Mouse (Mus musculus): ENCODE data around the gene Smim6.

The Smim6 gene

DNA sequence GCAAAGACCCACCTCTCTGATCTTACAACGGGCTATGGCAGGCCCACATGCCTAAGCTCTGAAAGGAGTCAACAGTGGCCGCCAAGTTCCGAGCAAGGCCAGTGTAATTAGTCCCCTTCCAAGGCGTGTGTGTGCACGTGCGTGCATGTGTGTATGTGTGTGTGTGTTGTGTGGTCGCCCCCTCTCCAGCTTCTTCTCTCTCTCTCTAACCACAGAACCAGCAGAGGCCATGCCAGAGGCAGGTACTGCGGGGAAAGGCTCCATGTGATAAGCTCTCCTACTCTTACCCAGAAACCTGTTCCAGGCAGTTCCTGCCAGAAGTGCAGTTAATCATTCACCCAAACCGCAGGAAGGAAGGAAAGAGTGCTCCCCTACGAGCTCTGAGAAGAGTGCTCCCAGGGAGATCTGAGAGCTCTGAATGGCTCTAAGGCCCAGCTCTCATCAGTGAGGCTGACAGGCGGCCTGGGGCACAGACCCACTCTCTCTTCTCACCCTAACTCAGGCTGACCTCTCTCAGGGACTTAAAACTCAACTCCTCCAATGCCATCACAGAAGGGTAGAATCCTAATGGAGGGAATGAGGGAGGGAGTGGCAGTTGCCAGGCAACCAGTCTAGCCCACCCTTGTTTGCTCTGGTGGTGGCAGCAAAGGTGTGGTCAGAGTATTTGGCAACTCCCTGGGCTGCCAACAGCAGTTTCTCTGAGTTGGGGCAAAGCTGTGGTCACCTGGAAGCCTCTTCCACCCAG, at the start of gene Smim6:
Gene Smim6, plus strand, starts transcription at position 386 of the 745 bp plus-strand sequence.
- DNase-seq (ENCODE audit: low read depth) = no peak

GRCm38 (mm10) chr11:115863895-115864294, 47.9 kb upstream of the Smim6 start:
- DNase-seq (ENCODE audit: low read depth) = no peak

DNA sequence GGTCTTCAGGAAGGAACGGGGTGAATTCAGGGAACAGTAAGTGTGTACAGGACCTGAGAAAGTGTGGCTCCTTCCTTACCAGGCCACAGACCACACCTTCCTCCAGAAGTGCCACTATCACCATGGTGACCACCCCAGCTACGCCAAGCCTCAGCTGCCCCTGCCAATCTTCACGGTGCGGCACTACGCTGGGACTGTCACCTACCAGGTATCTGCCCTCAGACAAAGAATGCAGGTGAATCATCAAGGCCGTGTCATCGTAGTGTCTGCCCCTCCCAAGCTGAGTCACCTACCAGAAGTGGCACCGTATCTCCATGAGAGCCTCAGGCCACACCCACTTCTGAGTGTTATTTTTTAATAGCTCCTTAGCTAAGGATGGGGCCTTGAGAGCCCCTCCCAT, 42.4 kb upstream of the Smim6 start:
- DNase-seq (ENCODE audit: low read depth) = no peak

DNA sequence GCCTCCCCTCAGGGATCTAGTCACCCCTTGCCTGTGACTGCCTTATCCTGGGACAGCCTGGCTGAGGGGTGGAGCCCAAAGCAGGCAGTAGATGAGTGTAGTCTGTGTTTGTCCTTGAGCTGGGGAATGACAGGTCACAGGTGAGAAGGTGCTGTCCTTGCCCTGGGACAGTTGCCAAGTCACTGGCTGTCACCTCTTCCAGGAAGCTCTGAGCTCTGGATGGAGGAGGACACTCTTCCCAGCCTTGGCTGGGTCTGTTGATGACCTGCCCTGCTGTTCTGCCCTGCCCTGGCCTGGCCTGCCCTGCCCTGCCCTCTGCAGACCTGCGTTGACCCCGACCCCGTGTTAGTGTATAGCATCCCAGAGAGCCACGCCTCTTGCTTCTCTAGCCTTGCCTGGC, 39.4 kb upstream of the Smim6 start:
- no peak for DNase-seq (ENCODE audit: low read depth)

GRCm38 (mm10) chr11:115875935-115876334, 35.9 kb upstream of the Smim6 start:
- DNase-seq (ENCODE audit: low read depth) = no peak

GRCm38 (mm10) chr11:115876438-115876837, 35.4 kb upstream of the Smim6 start:
- no peak for DNase-seq (ENCODE audit: low read depth)

DNA sequence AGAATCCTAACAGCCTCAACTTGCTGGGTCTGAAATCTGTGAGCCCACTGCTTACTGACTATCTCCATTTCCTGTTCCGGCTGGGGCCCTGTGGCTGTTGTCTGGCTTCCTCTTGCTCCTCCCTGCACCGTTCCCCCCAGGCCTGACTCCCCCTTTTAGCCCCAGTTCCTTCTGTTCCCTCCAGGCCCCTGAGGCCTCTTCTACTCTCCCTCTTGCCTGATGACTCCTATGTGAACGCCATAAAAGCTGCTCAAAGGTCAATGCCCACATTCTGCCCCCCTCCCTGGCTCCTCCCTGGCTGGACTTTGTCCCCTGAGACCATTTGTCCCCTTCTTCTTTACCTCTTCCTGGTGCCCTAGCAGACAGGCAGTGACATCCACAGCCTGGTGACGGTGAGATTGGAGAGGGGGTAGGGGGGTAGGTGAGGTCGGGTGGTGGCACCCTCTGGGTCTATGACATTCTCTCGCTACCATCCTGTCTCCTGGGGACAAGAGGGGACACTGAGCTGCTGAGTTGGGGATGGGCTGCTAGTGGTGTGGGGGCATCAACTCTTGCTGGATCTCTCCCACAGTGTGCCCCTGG, 34.6 kb upstream of the Smim6 start:
- no peak for DNase-seq (ENCODE audit: low read depth)

DNA sequence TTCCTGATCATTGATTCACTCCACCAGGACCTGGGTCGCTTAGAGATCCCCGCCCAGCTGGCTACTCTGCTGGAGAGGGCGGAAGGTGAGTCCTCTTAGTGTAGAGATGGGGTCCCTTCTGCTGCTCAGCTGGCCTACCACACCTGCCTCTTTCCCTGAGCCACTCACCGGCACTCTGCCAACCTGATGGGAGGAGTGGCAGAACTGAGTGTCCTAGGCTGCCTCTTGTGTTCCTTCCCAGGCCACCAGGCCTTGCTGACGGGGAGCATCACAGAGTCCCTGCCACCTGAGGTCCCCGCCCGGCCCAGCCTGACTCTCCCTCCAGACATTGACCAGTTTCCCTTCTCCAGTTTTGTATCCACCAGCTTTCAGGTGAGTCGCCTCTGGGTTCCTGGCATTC, 33.7 kb upstream of the Smim6 start:
- no peak for DNase-seq (ENCODE audit: low read depth)

- no peak for DNase-seq (ENCODE audit: low read depth)
Observed at GRCm38 (mm10) chr11:115881002-115881401, 30.8 kb upstream of the Smim6 start.

GRCm38 (mm10) chr11:115883251-115883650, 28.6 kb upstream of the Smim6 start:
- DNase-seq (ENCODE audit: low read depth) = no peak

- no peak for DNase-seq (ENCODE audit: low read depth)
Observed at GRCm38 (mm10) chr11:115884361-115884760, 27.5 kb upstream of the Smim6 start.

DNA sequence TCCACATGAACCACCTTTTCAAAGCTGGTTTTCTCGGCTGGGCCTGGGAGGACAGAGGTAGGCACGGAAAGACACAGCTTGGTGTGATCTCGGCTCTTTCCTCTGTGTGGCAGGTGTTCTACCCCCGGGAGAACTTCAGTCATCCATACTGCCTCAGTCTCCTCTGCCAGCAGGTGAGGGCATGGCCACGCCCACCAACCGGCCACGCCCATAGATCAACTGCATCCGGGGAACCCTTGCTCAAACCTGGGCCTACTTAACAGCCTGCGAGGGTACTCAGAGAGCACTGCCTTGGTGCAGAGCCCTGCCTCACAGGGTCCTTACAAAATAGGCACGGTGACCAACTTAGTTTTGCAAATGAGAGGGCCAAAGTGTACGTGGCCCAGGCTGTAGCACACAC, 26.5 kb upstream of the Smim6 start:
- DNase-seq (ENCODE audit: low read depth) = no peak

DNA sequence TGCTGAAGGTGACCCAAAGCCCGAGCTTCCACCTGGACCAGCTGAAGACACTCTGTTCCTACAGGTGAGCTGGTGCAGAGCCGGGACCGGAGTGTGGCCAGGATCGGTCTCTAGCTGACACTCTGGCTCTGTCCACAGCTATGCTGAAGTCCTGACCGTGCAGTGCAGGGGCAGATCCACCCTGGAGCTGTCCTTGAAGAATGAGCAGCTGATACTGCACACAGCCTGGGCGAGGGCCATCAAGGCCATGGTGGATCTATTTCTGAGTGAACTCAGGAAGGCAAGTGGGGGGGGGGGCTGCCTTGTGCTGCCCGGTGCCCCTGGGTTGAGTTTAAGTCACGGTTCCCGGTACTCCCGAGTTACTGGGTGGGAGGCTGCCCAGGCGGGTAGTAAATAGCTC, 25.4 kb upstream of the Smim6 start:
- DNase-seq (ENCODE audit: low read depth) = no peak

DNA sequence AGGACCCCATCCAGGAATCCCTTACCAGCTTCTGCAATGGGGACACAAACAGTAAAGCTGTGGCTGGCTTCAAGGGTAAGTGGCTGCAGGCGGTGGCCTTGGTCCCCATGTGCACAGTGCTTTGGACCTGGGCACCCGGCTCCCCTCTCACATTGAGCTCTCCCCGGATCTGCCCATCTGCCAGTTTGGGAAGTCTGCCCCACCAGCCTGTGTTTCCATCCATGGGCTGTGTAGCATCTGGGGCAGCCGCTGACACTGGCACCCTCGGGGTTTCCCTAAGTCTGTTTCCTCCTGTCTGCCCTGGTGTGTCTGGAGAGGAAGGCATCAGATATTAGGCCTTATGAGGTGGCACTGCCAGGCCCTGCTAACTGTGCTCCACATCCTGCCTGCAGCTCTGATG, 23.8 kb upstream of the Smim6 start:
- DNase-seq (ENCODE audit: low read depth) = no peak

DNA sequence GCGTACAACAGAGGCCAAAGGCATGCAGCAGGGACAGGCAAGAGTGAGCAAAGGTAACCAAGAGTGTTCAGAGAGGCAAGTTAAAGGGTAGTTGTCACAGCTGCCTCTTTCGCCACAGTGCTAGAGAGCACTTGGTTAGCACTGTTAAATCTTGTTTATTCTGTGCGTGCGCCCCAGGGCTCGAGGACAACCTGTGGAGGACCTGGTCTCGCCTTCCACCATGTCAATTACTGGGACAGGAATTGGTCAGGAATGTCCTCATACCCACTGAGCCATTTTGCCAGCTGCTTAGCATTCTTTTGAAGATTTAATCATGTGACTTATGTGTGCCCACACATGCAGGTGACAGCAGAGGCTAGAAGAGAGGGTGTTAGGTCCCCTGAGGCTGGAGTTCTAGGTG, 22.7 kb upstream of the Smim6 start:
- no peak for DNase-seq (ENCODE audit: low read depth)

GRCm38 (mm10) chr11:115892213-115892612, 19.6 kb upstream of the Smim6 start:
- DNase-seq (ENCODE audit: low read depth) = no peak

DNA sequence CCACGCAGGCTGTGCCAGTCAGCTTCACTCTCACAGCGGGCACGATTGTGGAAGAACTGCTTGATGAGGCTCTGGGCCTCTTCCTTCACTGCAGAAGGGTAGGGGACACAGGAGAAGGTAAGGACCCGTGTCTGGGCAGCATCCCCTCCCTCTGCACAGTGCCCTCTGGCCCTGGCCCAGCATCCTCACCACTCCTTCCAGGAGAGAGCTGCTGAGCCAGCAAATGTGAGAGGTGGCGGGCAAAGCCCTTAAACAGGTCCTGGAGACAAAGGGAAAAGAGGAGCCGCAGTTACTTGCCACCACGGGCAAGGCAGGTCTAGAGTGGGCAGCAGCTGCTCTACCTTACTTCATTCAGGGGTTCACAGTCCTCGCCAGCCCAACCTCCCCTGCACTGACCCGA, 18.7 kb upstream of the Smim6 start:
- DNase-seq (ENCODE audit: low read depth) = no peak

DNA sequence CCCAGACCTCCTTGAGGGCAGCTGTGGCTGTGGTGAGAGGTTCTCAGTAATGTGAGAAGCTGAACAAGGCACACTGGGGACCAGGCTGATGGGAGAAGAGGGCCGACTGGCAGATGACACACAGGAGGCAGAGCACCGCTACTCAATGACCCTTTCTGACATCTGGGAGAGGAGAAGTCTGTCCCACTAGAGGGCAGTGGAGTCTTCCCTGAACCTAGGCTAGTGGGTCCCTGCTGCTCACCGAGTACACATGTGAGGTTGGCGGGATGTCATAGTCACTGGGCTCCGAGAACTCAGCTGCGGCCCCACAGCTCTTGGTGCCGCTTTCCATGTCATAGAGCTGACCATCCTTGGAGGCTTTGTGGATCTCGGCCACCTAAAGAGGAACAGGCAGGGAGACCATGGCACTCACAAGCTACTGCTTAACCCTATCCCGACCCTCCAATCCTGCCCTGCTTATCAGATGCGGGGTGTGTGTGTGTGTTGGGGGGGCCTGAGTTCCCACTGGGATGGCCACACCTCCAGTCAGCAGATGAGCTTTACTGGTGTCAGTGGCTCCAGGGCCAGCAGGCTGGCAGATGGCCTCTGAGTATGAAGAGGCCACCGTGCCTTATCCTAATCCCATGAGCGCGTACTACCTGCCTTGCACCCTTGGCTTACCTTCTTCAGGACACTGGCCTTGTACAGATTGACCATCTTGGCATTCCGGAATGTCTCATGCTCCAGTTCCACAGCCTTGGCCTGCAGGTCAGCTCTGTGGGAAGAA, 16.9 kb upstream of the Smim6 start:
- no peak for DNase-seq (ENCODE audit: low read depth)

DNA sequence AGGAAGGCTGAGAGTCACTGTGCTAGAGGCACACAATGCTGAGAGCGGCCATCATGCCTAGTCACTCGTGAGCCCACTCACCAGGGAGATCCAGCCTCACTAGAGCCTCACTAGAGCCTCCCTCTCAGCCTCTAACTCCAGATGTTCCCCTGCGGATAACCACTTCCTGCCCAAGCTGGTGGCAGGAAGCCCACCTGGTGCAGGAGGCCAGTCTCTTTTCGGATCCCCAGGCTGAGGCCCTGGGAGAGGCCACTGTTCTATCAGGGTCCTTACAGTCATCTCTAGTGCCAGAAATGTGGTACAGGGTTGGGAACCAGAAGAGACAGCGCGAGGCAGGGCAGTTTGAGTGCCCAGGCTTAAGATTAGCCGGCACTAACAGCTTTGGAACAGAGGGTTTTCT, 13.4 kb upstream of the Smim6 start:
- DNase-seq (ENCODE audit: low read depth) = no peak

GRCm38 (mm10) chr11:115898886-115899285, 12.9 kb upstream of the Smim6 start:
- no peak for DNase-seq (ENCODE audit: low read depth)

- DNase-seq (ENCODE audit: low read depth) = peak; percentile 51
Observed at GRCm38 (mm10) chr11:115899486-115900266, 12.1 kb upstream of the Smim6 start, which contains the start of gene Smim5. Gene Smim5, plus strand, starts transcription at chr11:115899966.

DNA sequence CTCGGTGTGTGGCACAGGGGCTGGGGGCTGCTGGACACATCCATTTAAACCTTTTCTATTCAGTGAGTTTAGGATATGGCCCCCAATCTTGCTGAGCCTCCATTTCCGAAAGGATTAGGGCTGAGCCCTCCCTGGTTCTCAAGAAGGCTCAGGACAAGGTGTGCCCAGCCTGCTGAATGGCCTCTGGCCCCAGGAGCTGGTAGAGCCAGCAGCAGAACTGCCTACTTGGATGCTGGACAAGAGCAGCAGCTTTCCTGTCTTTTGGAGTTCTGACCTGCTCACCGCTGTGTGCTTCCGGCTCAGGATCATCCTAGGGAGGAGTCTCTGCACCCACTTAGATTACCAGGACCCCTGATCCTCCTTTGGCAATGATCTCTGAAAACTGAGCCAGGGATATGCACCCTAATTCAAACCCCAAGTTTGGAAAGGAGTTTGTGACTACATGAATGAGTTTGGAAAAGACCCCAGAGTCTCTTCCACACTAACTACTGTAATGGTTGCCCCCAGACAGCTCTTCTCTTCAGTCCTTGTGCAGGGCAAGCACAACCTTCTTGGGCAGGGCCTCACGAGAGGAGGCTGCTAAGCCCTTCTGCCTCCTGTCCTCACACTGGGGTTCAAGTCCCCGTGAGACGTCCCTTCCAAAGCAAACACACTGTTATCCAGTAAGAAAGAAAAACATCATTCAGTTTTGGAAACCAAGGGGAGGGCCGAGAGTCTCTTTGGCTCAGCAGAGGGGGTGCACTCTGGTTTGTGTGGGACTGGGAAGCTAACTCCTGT, 11.1 kb upstream of the Smim6 start:
- DNase-seq (ENCODE audit: low read depth) = no peak

All from fibroblast of lung, adult 2 months (primary cell).